Mouse (Mus musculus): ENCODE measurements around the gene Pikfyve. TPM values are rescaled to one million over a fixed set of nuclear protein-coding genes. Genes with fewer than 3 reads are reported as not detected.
"Not testable (repeated sequence)": the region's sequence is repeated elsewhere in the genome, so short reads cannot be mapped to it uniquely, and the experiment has no call there.

Gene Pikfyve
- polyA plus RNA-seq, 1 experiment from 2014 or later, result 10.5 TPM

DNA sequence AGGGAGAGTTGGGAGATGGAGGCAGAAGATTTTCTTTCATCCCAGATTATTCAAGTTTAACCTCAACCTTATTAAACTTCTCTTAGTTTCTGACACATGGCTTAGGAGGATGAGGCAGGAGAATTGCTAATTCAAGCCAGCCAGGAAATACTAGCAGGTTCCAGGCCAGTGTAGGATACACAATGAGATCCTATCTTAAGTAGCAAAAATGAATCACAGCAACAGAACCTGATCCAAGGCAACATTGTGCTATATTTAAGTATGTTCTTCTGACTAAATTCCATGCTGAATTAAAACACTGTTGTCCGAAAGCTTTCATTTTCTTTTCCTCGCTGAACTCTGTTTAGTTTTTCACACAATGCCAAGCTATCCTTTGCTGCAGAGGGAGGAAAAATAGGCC, 6.7 kb downstream of the Pikfyve start:
- peaks cover 70% of the 10 kb centered on the region for H3K36me3 ChIP-seq
- H3K4me1 ChIP-seq, result peaks cover 6% of the 10 kb centered on the region
- no peaks in the 10 kb centered on the region for H3K27me3 ChIP-seq (ENCODE audit: low read depth, poor library complexity, severe bottlenecking)
- no peak for DNase-seq (ENCODE audit: low spot score)
- WGBS, result 95% methylated on average over 2 of the region's 2 CpGs
- H3K9me3 ChIP-seq (replicated peaks), result no peaks in the 10 kb centered on the region
- no peak overlapping the region for H3K27ac ChIP-seq (replicated peaks)
- no peak overlapping the region for H3K4me3 ChIP-seq

DNA sequence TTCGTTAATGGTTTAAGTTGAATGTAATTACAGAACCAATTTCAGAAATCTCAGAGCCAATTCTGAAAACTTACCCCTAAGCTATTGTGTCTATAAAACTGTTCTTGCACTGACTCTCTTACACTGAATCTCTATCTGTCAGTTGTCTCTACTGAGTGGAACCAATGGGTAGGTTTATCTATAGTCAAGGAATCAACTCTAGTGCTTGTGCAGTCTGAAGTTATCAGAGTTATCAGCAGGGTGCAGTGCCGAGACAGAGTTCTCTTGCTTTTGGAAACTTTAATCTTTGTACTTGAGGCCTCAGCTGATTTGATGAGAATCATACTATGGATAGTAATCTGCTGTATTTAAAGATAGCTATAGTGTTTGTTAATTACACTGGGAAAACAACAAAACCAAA, 11.9 kb downstream of the Pikfyve start:
- Histone ChIP-seq H3K27me3 (ENCODE audit: low read depth, poor library complexity, severe bottlenecking) (no peaks in the 10 kb centered on the region), H3K4me1 (no peaks in the 10 kb centered on the region), H3K9me3 (replicated peaks) (no peaks in the 10 kb centered on the region), H3K27ac (replicated peaks) (no peak overlapping the region), H3K4me3 (no peak overlapping the region), H3K36me3 (peaks cover 89% of the 10 kb centered on the region)
- WGBS, result 88% methylated on average over 2 of the region's 2 CpGs
- no peak for DNase-seq (ENCODE audit: low spot score)

DNA sequence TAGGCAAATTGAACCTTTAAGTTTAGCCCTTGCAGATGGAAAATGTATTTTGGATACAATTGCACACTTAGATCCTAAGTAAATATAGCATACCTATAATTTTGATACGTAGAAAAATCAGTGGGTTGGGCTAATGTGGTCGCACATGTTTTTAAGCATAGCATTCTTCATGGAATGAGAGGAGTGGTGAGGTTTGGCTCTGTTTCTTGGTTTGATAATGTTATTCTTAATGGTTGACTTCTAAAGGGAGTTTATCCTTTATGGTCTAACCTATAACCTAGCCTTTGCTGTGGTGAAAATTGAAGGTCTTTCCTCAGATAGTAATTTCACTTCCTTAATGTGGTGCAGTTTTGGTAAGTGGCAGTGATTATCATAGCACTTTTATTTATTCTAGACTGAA, 12.4 kb downstream of the Pikfyve start:
- Histone ChIP-seq H3K36me3 (peaks cover 89% of the 10 kb centered on the region), H3K4me1 (no peaks in the 10 kb centered on the region)

DNA sequence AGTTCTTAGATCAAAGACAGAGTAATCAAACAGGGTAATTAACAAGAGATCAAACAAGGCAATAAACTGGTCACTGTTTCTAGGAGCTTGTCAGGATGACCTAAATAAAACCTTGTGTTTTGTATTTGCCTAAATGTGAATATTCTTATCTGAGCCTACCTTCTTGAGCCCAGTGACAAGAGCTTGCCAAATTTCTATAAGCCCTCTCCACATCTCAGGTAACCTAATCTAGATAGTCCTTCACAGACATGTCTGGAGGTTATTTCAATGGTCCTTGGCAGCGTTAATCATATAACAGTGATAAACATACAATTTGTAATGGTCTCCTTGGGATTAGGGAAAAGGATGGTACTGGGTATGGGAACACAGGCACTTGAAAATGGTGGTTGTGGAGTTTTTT, 17.8 kb downstream of the Pikfyve start:
- H3K36me3 ChIP-seq, result peaks cover 91% of the 10 kb centered on the region

More for the DNA sequence above, 12.4 kb downstream of the Pikfyve start:
- Histone ChIP-seq H3K4me3 (no peak overlapping the region), H3K9me3 (replicated peaks) (no peaks in the 10 kb centered on the region), H3K27ac (replicated peaks) (no peak overlapping the region), H3K27me3 (ENCODE audit: low read depth, poor library complexity, severe bottlenecking) (no peaks in the 10 kb centered on the region)
- 93% methylated on average over 2 of the region's 2 CpGs for WGBS
- no peak for DNase-seq (ENCODE audit: low spot score)

DNA sequence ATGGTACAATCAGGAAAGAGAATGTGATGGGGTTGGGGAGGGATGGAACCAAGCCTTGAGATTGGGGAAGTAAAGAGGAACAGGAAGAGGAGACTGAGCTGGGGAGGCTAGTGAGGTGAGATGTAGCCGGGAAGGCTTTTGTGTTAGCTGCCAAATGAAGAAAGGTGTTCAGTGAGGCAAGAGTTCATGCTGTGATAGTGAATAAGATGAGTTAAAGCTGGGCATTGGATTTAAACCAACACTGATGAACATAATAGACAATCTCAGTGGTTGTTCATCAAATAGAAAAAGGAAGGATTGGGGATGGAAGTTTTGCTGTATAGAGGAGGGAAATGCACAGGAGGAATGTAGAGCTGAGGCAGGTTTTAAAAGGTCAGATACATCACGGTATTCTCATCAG, 26.7 kb downstream of the Pikfyve start:
- no peak for DNase-seq (ENCODE audit: low spot score)
- H3K27ac ChIP-seq (replicated peaks), result no peak overlapping the region
- 21% methylated on average over 2 of the region's 2 CpGs for WGBS
- H3K36me3 ChIP-seq, result peaks cover 47% of the 10 kb centered on the region
- peaks cover 9% of the 10 kb centered on the region for H3K9me3 ChIP-seq (replicated peaks)
- 0 out of 2 replicates have a peak, but pooled peaks cover 2% of the 10 kb centered on the region for H3K4me1 ChIP-seq
- no peak overlapping the region for H3K4me3 ChIP-seq
- H3K27me3 ChIP-seq (ENCODE audit: low read depth, poor library complexity, severe bottlenecking), result no peaks in the 10 kb centered on the region

More for the DNA sequence above, 17.8 kb downstream of the Pikfyve start:
- H3K4me3 ChIP-seq, result no peak overlapping the region
- no peaks in the 10 kb centered on the region for H3K27me3 ChIP-seq (ENCODE audit: low read depth, poor library complexity, severe bottlenecking)
- peaks cover 7% of the 10 kb centered on the region for H3K9me3 ChIP-seq (replicated peaks)
- no peaks in the 10 kb centered on the region for H3K4me1 ChIP-seq
- no peak for DNase-seq (ENCODE audit: low spot score)
- 98% methylated on average over 1 of the region's 1 CpGs for WGBS
- H3K27ac ChIP-seq (replicated peaks), result no peak overlapping the region

DNA sequence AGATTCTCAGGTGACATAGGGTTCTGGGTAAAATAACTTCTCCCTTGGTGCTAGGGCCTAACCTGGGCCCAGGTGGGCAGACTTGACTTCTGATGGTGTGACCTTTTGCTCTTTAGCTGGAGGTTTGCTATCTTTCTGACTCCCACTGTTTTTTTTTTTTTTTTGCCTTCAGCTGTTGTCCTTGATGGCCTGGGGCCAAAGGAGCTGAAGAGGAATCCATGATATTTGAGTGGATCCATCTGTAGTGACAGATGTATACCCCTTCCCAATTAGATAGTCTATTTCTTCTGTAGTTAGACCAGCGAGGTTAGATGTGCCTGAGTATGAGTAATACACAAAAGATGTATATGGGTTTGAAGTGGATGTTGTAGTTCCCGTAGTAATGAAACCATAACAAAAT, 31.1 kb downstream of the Pikfyve start:
- H3K36me3 ChIP-seq, result peaks cover 49% of the 10 kb centered on the region
- DNase-seq (ENCODE audit: low spot score), result no peak
- WGBS, result 94% methylated on average over 2 of the region's 2 CpGs
- H3K27me3 ChIP-seq (ENCODE audit: low read depth, poor library complexity, severe bottlenecking), result no peaks in the 10 kb centered on the region
- H3K4me1 ChIP-seq, result 0 out of 2 replicates have a peak, but pooled peaks cover 2% of the 10 kb centered on the region
- H3K9me3 ChIP-seq (replicated peaks), result no peaks in the 10 kb centered on the region
- H3K27ac ChIP-seq (replicated peaks), result no peak overlapping the region
- H3K4me3 ChIP-seq, result no peak overlapping the region

DNA sequence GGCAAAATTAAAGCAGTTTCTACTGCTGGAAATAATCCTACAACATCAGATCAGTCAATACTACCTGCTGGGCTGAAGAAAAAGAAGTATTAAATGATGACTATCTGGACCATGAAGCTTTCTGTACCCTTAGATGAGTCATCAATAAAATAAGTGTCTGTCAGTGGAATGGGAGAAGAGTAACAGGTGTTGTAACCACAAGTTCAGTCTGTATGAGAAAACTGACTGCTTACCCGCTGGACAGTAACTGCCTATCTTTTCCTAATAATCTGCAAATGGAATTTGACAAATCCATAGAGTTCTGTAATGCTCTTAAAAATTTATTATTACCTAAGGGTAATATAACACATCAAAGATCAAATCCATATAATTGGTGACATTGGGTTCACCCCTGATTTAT, 31.5 kb downstream of the Pikfyve start:
- H3K36me3 ChIP-seq, result peaks cover 53% of the 10 kb centered on the region
- H3K4me3 ChIP-seq, result no peak overlapping the region
- no peak overlapping the region for H3K27ac ChIP-seq (replicated peaks)
- no peak for DNase-seq (ENCODE audit: low spot score)
- 0 out of 2 replicates have a peak, but pooled peaks cover 2% of the 10 kb centered on the region for H3K4me1 ChIP-seq
- 90% methylated on average over 1 of the region's 1 CpGs for WGBS
- H3K27me3 ChIP-seq (ENCODE audit: low read depth, poor library complexity, severe bottlenecking), result no peaks in the 10 kb centered on the region
- no peaks in the 10 kb centered on the region for H3K9me3 ChIP-seq (replicated peaks)

DNA sequence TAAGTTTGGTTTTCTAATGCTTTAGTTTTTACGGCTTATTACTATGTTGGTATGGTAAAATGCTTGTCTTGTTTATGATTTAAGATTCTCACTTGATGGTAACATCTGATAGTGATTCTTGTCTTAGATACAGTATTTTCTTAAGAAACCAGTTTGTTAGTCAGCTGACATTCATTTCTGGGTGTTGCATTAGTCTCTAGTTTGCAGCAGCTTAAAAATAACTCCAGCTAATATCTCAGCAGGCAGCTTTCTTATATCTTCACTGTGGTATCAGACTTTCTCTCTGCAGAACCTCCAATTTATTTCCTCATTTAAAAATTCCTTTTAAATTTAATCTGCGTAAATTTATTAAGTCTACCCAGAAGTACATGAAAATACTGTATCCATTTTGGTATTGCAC, 37.2 kb downstream of the Pikfyve start:
- H3K27me3 ChIP-seq (ENCODE audit: low read depth, poor library complexity, severe bottlenecking), result no peaks in the 10 kb centered on the region
- H3K27ac ChIP-seq (replicated peaks), result no peak overlapping the region
- no peak overlapping the region for H3K4me3 ChIP-seq
- no peaks in the 10 kb centered on the region for H3K4me1 ChIP-seq
- no peaks in the 10 kb centered on the region for H3K9me3 ChIP-seq (replicated peaks)
- peaks cover 85% of the 10 kb centered on the region for H3K36me3 ChIP-seq
- WGBS, result 90% methylated on average over 2 of the region's 2 CpGs
- DNase-seq (ENCODE audit: low spot score), result no peak

DNA sequence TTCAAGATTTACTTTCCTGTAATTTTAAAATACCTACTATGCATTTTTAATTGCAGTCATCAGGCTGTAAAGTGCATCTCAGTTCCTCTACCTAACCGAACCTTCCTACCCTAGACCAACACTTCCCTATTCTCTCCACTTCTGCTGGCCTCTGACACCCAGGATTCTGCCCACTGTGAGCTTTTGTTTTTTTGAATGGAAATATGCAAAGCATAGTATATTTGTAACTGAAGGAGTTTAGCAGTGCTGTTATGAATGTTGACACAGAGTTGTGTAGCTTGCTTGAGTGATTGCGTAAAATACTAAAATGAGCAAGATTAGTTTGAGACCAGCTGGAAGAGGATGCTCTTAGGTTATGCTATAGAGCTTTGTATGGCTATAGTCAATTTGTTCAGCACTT, 41.2 kb downstream of the Pikfyve start:
- H3K36me3 ChIP-seq, result peaks cover 46% of the 10 kb centered on the region
- H3K4me1 ChIP-seq, result 0 out of 2 replicates have a peak, but pooled peaks cover 3% of the 10 kb centered on the region
- no peaks in the 10 kb centered on the region for H3K9me3 ChIP-seq (replicated peaks)

DNA sequence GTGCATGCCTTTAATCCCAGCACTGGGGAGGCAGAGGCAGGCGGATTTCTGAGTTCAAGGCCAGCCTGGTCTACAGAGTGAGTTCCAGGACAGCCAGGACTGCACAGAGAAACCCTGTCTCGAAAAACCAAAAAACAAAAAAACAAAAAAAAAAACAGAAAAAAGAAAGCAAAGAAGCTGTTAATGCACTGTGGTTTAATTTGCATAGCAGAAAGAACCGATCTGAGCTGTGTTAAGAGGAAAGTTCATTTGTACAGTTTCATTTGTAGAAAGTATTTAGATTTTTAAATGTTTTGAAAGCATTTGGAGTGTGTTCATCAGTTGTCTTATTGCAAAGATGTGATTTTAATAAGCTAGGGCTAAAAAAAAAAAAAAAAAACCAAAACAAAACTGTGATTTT, 43.3 kb downstream of the Pikfyve start:
- 96% methylated on average over 3 of the region's 3 CpGs for WGBS
- H3K4me3 ChIP-seq; H3K9me3 ChIP-seq (replicated peaks); H3K4me1 ChIP-seq; DNase-seq (ENCODE audit: low spot score); H3K27me3 ChIP-seq (ENCODE audit: low read depth, poor library complexity, severe bottlenecking); H3K27ac ChIP-seq (replicated peaks): not testable (repeated sequence)
- H3K36me3 ChIP-seq, result peaks cover 36% of the 10 kb centered on the region

More for the DNA sequence above, 41.2 kb downstream of the Pikfyve start:
- Histone ChIP-seq H3K4me3 (no peak overlapping the region), H3K27ac (replicated peaks) (no peak overlapping the region), H3K27me3 (ENCODE audit: low read depth, poor library complexity, severe bottlenecking) (no peaks in the 10 kb centered on the region)
- 88% methylated on average over 2 of the region's 2 CpGs for WGBS
- no peak for DNase-seq (ENCODE audit: low spot score)

DNA sequence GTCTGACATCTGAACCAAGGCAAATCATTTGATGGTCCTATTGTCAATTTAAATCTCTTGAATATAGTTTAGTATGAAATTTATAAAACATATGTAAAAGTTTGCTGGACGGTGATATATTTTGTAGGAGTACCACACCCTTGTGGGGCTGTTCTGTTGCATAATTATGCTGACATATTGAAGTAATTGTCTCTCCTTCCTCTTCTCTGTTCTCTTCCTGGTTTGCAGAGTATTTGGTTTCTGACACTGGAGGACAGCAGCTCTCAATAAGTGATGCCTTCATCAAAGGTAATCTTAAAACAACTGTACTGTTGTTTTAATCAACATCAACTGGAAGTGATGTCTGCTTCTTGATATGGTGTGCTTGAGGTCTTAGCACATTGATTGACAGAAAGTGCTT, 44.1 kb downstream of the Pikfyve start:
- no peak for DNase-seq (ENCODE audit: low spot score)
- no peak overlapping the region for H3K4me3 ChIP-seq
- 0 out of 2 replicates have a peak, but pooled peaks cover 3% of the 10 kb centered on the region for H3K4me1 ChIP-seq
- peaks cover 40% of the 10 kb centered on the region for H3K36me3 ChIP-seq
- no peaks in the 10 kb centered on the region for H3K27me3 ChIP-seq (ENCODE audit: low read depth, poor library complexity, severe bottlenecking)
- no peaks in the 10 kb centered on the region for H3K9me3 ChIP-seq (replicated peaks)
- no peak overlapping the region for H3K27ac ChIP-seq (replicated peaks)
- 96% methylated on average over 1 of the region's 1 CpGs for WGBS

DNA sequence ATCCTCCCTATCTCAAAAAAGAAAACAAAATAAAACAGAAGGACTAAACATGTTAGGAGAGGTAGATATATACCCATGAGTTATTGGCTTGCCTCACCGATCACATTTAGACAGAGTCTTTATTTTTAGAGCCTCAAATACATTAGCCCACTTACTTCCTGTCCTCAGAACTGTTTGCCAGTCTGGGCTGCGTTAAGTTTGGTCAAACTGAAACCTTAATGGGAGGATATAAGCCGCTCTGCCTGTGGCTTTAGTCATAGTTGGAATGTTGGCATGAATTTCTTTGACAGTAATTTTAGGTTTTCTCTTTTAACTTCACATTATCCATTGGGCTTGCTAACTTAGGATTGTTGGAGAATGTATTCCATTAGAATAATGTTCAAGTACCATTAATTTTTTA, 51.2 kb downstream of the Pikfyve start:
- no peaks in the 10 kb centered on the region for H3K9me3 ChIP-seq (replicated peaks)
- DNase-seq (ENCODE audit: low spot score), result no peak
- H3K4me1 ChIP-seq, result no peaks in the 10 kb centered on the region
- H3K36me3 ChIP-seq, result peaks cover 48% of the 10 kb centered on the region
- H3K4me3 ChIP-seq, result no peak overlapping the region
- WGBS, result 97% methylated on average over 3 of the region's 3 CpGs
- H3K27ac ChIP-seq (replicated peaks), result no peak overlapping the region
- no peaks in the 10 kb centered on the region for H3K27me3 ChIP-seq (ENCODE audit: low read depth, poor library complexity, severe bottlenecking)

DNA sequence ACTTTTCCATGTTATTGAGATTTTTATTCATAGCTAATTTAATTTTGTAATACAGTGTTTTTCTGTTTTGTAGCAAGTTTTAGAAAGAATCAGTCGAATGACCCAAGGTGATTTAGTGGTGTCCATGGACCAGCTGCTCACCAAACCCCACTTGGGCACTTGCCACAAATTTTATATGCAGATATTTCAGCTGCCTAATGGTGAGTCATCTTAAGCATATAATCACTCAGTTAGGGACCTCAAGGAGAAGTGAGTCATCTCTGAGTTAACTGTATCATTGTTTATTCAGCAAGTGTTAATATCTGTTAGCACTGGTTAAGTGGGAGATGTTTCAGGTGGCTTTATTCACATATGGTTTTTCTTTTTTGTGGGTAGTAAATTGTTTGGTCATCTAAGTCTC, 59.2 kb downstream of the Pikfyve start:
- H3K36me3 ChIP-seq, result peaks cover 50% of the 10 kb centered on the region
- WGBS, result 95% methylated on average over 1 of the region's 1 CpGs
- H3K27me3 ChIP-seq (ENCODE audit: low read depth, poor library complexity, severe bottlenecking), result no peaks in the 10 kb centered on the region
- no peak for DNase-seq (ENCODE audit: low spot score)
- H3K9me3 ChIP-seq (replicated peaks), result no peaks in the 10 kb centered on the region
- no peak overlapping the region for H3K27ac ChIP-seq (replicated peaks)
- no peak overlapping the region for H3K4me3 ChIP-seq
- H3K4me1 ChIP-seq, result no peaks in the 10 kb centered on the region

DNA sequence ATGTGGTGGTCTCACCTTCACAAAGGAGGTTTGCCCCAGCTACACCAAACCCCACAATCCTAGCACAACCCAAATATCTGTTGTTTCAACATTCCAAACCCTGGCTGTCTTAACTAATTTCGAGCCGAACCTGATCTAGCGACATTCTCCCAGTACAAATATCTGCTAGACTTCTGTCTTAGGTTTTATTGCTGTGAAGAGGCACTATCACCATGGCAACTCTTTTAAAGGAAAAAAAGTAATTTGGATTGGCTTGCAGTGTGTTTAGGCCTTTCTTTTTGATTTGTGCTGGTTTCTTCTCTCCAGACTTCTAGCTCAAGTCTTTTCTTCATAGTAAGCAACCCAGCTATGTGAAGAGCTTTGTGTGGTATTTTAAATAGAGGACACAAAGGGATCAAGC, 94.0 kb downstream of the Pikfyve start:
- no peak overlapping the region for H3K27ac ChIP-seq (replicated peaks)
- H3K9me3 ChIP-seq (replicated peaks), result no peaks in the 10 kb centered on the region
- no peaks in the 10 kb centered on the region for H3K27me3 ChIP-seq (ENCODE audit: low read depth, poor library complexity, severe bottlenecking)
- no peak overlapping the region for H3K4me3 ChIP-seq
- peaks cover 24% of the 10 kb centered on the region for H3K36me3 ChIP-seq
- WGBS, result 57% methylated on average over 3 of the region's 3 CpGs
- DNase-seq (ENCODE audit: low spot score), result no peak
- H3K4me1 ChIP-seq, result peaks cover 11% of the 10 kb centered on the region; the same call in 1 of the 2 replicates

All from midbrain, embryonic 10.5 days (tissue).